Comparison of ENCODE assay signal across 9 mouse cellular contexts in genomic region chr9:20794108-20794806, GRCm38 (mm10). TPM values are rescaled to one million over a fixed set of nuclear protein-coding genes. Genes with fewer than 3 reads are reported as not detected.
DNase-seq lines count a peak whose midpoint lies in the region; ATAC-seq lines count a peak whose summit lies in the region.
"Had no signal": no experiment of that assay in that cellular context is flagged by ENCODE, and none has a peak within 500 bp of the region (broad histone marks: within the 10 kb centered on the region; RNA-seq: fewer than 3 reads in every experiment).

No protein-coding gene starts in this region.

- no peak overlapping the region for H3K4me3 ChIP-seq in heart, embryonic 10.5 days
- H3K4me3 ChIP-seq in embryonic facial prominence, embryonic 13.5 days = no peak overlapping the region
- H3K4me3 ChIP-seq in heart, embryonic 12.5 days = no peak overlapping the region
- no peak overlapping the region for H3K4me3 ChIP-seq in neural tube, embryonic 14.5 days (ENCODE audit: low read depth, low read length)

- no peak overlapping the region for H3K4me2 ChIP-seq in embryonic facial prominence, embryonic 13.5 days
- H3K4me2 ChIP-seq in heart, embryonic 12.5 days = no peak overlapping the region
- H3K4me2 ChIP-seq in neural tube, embryonic 14.5 days (ENCODE audit: low read depth, low read length) = no peak overlapping the region

- H3K27me3 ChIP-seq in heart, embryonic 10.5 days (ENCODE audit: insufficient read depth, poor library complexity, severe bottlenecking) = no peaks in the 10 kb centered on the region
- H3K27me3 ChIP-seq in embryonic facial prominence, embryonic 13.5 days = no peaks in the 10 kb centered on the region
- 0 out of 2 replicates have a peak, but pooled peaks cover 4% of the 10 kb centered on the region for H3K27me3 ChIP-seq in heart, embryonic 12.5 days (replicated peaks)
- H3K27me3 ChIP-seq in neural tube, embryonic 14.5 days (ENCODE audit: control insufficient read depth, insufficient read depth, low read length) = no peaks in the 10 kb centered on the region

- peaks cover 10% of the 10 kb centered on the region; the same call in 1 of the 2 replicates for H3K4me1 ChIP-seq in heart, embryonic 10.5 days
- H3K4me1 ChIP-seq in embryonic facial prominence, embryonic 13.5 days = peaks cover 35% of the 10 kb centered on the region
- peaks cover 8% of the 10 kb centered on the region for H3K4me1 ChIP-seq in heart, embryonic 12.5 days (replicated peaks)
- H3K4me1 ChIP-seq in neural tube, embryonic 14.5 days (ENCODE audit: control insufficient read depth, insufficient read depth, low read length) = no peaks in the 10 kb centered on the region

- H3K27ac ChIP-seq in heart, embryonic 10.5 days = no peak overlapping the region
- H3K27ac ChIP-seq in embryonic facial prominence, embryonic 13.5 days = peak overlapping the region; percentile 55; the same call in 1 of the 2 replicates
- no peak overlapping the region for H3K27ac ChIP-seq in heart, embryonic 12.5 days (ENCODE audit: poor library complexity, severe bottlenecking)
- H3K27ac ChIP-seq in neural tube, embryonic 14.5 days (ENCODE audit: low read depth, low read length) = peak overlapping the region; percentile 70

- H3K36me3 ChIP-seq in heart, embryonic 10.5 days = no peaks in the 10 kb centered on the region
- no peaks in the 10 kb centered on the region for H3K36me3 ChIP-seq in embryonic facial prominence, embryonic 13.5 days
- H3K36me3 ChIP-seq in heart, embryonic 12.5 days = no peaks in the 10 kb centered on the region
- no peaks in the 10 kb centered on the region for H3K36me3 ChIP-seq in neural tube, embryonic 14.5 days (ENCODE audit: control insufficient read depth, insufficient read depth, low read length)

- intact Hi-C loops in left cerebral cortex, postnatal 25 days (cut with DNase I) = no loop called here

- peak; percentile 99 for DNase-seq in heart, adult 11 months
- DNase-seq in heart, embryonic 10.5 days (ENCODE audit: low spot score) = no peak
- DNase-seq in kidney, adult 8-10 months = peak; percentile 22
- peak; percentile 64 to 76 for DNase-seq in left cerebral cortex, postnatal 25 days (ENCODE audit: low spot score in 2 of 2)
- DNase-seq in spleen, postnatal 10 days (ENCODE audit: low spot score in 2 of 2) = no peak

- ATAC-seq in embryonic facial prominence, embryonic 13.5 days (ENCODE audit: insufficient number of reproducible peaks, insufficient read depth, low FRiP score, low TSS enrichment, low read depth) = no peak
- 0 out of 2 replicates have a peak, but pooled peaks have one; percentile 37 for ATAC-seq in heart, embryonic 12.5 days (ENCODE audit: insufficient number of reproducible peaks, low FRiP score)
- ATAC-seq in neural tube, embryonic 14.5 days (ENCODE audit: low read depth) = peak; percentile 94

- H3K9me3 ChIP-seq in heart, embryonic 10.5 days = no peaks in the 10 kb centered on the region
- H3K9me3 ChIP-seq in embryonic facial prominence, embryonic 13.5 days = no peaks in the 10 kb centered on the region
- no peaks in the 10 kb centered on the region for H3K9me3 ChIP-seq in heart, embryonic 12.5 days (replicated peaks)
- no peaks in the 10 kb centered on the region for H3K9me3 ChIP-seq in neural tube, embryonic 14.5 days (ENCODE audit: control insufficient read depth, low read length)

- no peak overlapping the region for H3K9ac ChIP-seq in embryonic facial prominence, embryonic 13.5 days
- no peak overlapping the region for H3K9ac ChIP-seq in heart, embryonic 12.5 days
- H3K9ac ChIP-seq in neural tube, embryonic 14.5 days (replicated peaks; ENCODE audit: low read depth, low read length) = no peak overlapping the region

- WGBS in heart, embryonic 10.5 days = 27% methylated on average over 7 of the region's 7 CpGs
- WGBS in embryonic facial prominence, embryonic 13.5 days = 25% methylated on average over 7 of the region's 7 CpGs
- 22% methylated on average over 7 of the region's 7 CpGs for WGBS in heart, embryonic 12.5 days
- WGBS in neural tube, embryonic 14.5 days = 37% methylated on average over 7 of the region's 7 CpGs

RNA-seq across cellular contexts. Expression of gene Col5a3, which starts 20.6 kb away (rescaled TPM):
- polyA plus RNA-seq in heart, embryonic 10.5 days (2016; fragmentation: Nextera tagmentation; extraction: Ambion mirVana) = 0.06 and 0.11 TPM in 2 replicates
- 0.72 and 0.80 TPM in 2 replicates for polyA plus RNA-seq in embryonic facial prominence, embryonic 13.5 days (2015; fragmentation: Nextera tagmentation; extraction: Ambion mirVana)
- polyA plus RNA-seq in heart, embryonic 12.5 days (2016; fragmentation: Nextera tagmentation; extraction: Ambion mirVana) = 0.05 and 0.06 TPM in 2 replicates
- total RNA-seq in left cerebral cortex, postnatal 25 days (2021) = 1 to 10 TPM; 1.5 to 1.8 TPM
- 0.76 and 0.98 TPM in 2 replicates for polyA plus RNA-seq in neural tube, embryonic 14.5 days (2014; fragmentation: Nextera tagmentation; extraction: Ambion mirVana)

RNA-seq across cellular contexts. Expression of gene Rdh8, which starts 24.0 kb away (rescaled TPM):
- not detected in 2 replicates for polyA plus RNA-seq in heart, embryonic 10.5 days (2016; fragmentation: Nextera tagmentation; extraction: Ambion mirVana)
- polyA plus RNA-seq in embryonic facial prominence, embryonic 13.5 days (2015; fragmentation: Nextera tagmentation; extraction: Ambion mirVana) = not detected in 2 replicates
- not detected in 2 replicates for polyA plus RNA-seq in heart, embryonic 12.5 days (2016; fragmentation: Nextera tagmentation; extraction: Ambion mirVana)
- not detected for total RNA-seq in left cerebral cortex, postnatal 25 days (2021)
- not detected in 2 replicates for polyA plus RNA-seq in neural tube, embryonic 14.5 days (2014; fragmentation: Nextera tagmentation; extraction: Ambion mirVana)
- polyA plus RNA-seq: limb, embryonic 11.5 days had no signal

RNA-seq across cellular contexts. Expression of gene Olfm2, which starts 48.1 kb away (rescaled TPM):
- polyA plus RNA-seq in heart, embryonic 10.5 days (2016; fragmentation: Nextera tagmentation; extraction: Ambion mirVana) = 1.3 and 3.2 TPM in 2 replicates
- 15.9 and 16.3 TPM in 2 replicates for polyA plus RNA-seq in embryonic facial prominence, embryonic 13.5 days (2015; fragmentation: Nextera tagmentation; extraction: Ambion mirVana)
- polyA plus RNA-seq in heart, embryonic 12.5 days (2016; fragmentation: Nextera tagmentation; extraction: Ambion mirVana) = 0.87 and 1.1 TPM in 2 replicates
- total RNA-seq in left cerebral cortex, postnatal 25 days (2021) = 100 to 1,000 TPM; 171 to 195 TPM
- polyA plus RNA-seq in neural tube, embryonic 14.5 days (2014; fragmentation: Nextera tagmentation; extraction: Ambion mirVana) = 155 and 202 TPM in 2 replicates

Comparison
In these comparisons a context has a peak if more than half of its experiments do, and no peak if none do; other contexts are left out.
1. DNase-seq: peak in heart, adult 11 months (single experiment), kidney, adult 8-10 months (2 of 2) and left cerebral cortex, postnatal 25 days (2 of 2); none in heart, embryonic 10.5 days (single experiment) and spleen, postnatal 10 days (0 of 2).
2. H3K27ac ChIP-seq: peak in embryonic facial prominence, embryonic 13.5 days (single experiment) and neural tube, embryonic 14.5 days (single experiment); none in heart, embryonic 10.5 days (single experiment) and heart, embryonic 12.5 days (single experiment).